Mouse (Mus musculus): ENCODE results near the gene Vegfd. TPM values are rescaled to one million over a fixed set of nuclear protein-coding genes. Genes with fewer than 3 reads are reported as not detected.

Gene Vegfd
- polyA plus RNA-seq, 1 experiment from 2014 or later, result 10.0 TPM

- Histone ChIP-seq H3K4me2 (ENCODE audit: low read depth, low read length) (no peak overlapping the region), H3K9me3 (ENCODE audit: control insufficient read depth, low read length) (no peaks in the 10 kb centered on the region), H3K9ac (ENCODE audit: low read depth, low read length) (no peak overlapping the region), H3K36me3 (ENCODE audit: control insufficient read depth, insufficient read depth, low read length) (no peaks in the 10 kb centered on the region), H3K4me3 (ENCODE audit: low read depth, low read length) (no peak overlapping the region), H3K27me3 (replicated peaks; ENCODE audit: control insufficient read depth, insufficient read depth, low read length) (peaks cover 14% of the 10 kb centered on the region; the same call in 1 of the 2 replicates), H3K4me1 (ENCODE audit: control insufficient read depth, insufficient read depth, low read length) (no peaks in the 10 kb centered on the region), H3K27ac (replicated peaks; ENCODE audit: low read depth, low read length) (no peak overlapping the region)
- WGBS, result 78% methylated on average over 3 of the region's 3 CpGs
- ATAC-seq (ENCODE audit: low read depth) (no peak), DNase-seq (ENCODE audit: low spot score) (no peak)
These were observed 67.5 kb downstream of the Vegfd start for GRCm38 (mm10) chrX:164440703-164441102.

- Histone ChIP-seq H3K4me2 (ENCODE audit: low read depth, low read length) (no peak overlapping the region), H3K9me3 (ENCODE audit: control insufficient read depth, low read length) (no peaks in the 10 kb centered on the region), H3K36me3 (ENCODE audit: control insufficient read depth, insufficient read depth, low read length) (no peaks in the 10 kb centered on the region), H3K4me3 (ENCODE audit: low read depth, low read length) (no peak overlapping the region), H3K4me1 (ENCODE audit: control insufficient read depth, insufficient read depth, low read length) (no peaks in the 10 kb centered on the region), H3K27ac (replicated peaks; ENCODE audit: low read depth, low read length) (no peak overlapping the region), H3K9ac (ENCODE audit: low read depth, low read length) (no peak overlapping the region), H3K27me3 (replicated peaks; ENCODE audit: control insufficient read depth, insufficient read depth, low read length) (peaks cover 14% of the 10 kb centered on the region; the same call in 1 of the 2 replicates)
- ATAC-seq (ENCODE audit: low read depth) (no peak), DNase-seq (ENCODE audit: low spot score) (no peak)
- whole genome bisulfite sequencing, result 84% methylated on average over 3 of the region's 3 CpGs
These were observed 68.1 kb downstream of the Vegfd start for GRCm38 (mm10) chrX:164441306-164441705.

- DNase-seq (ENCODE audit: low spot score) (no peak), ATAC-seq (ENCODE audit: low read depth) (no peak)
- WGBS, result 87% methylated on average over 12 of the region's 12 CpGs
- Histone ChIP-seq H3K9me3 (ENCODE audit: control insufficient read depth, low read length) (no peaks in the 10 kb centered on the region), H3K4me2 (ENCODE audit: low read depth, low read length) (no peak overlapping the region), H3K27ac (replicated peaks; ENCODE audit: low read depth, low read length) (no peak overlapping the region), H3K9ac (ENCODE audit: low read depth, low read length) (no peak overlapping the region), H3K36me3 (ENCODE audit: control insufficient read depth, insufficient read depth, low read length) (no peaks in the 10 kb centered on the region), H3K4me1 (ENCODE audit: control insufficient read depth, insufficient read depth, low read length) (no peaks in the 10 kb centered on the region), H3K27me3 (replicated peaks; ENCODE audit: control insufficient read depth, insufficient read depth, low read length) (peaks cover 11% of the 10 kb centered on the region; the same call in 1 of the 2 replicates), H3K4me3 (ENCODE audit: low read depth, low read length) (no peak overlapping the region)
These were observed 72.4 kb downstream of the Vegfd start for GRCm38 (mm10) chrX:164445601-164446000.

- no peaks in the 10 kb centered on the region for H3K9me3 ChIP-seq (ENCODE audit: control insufficient read depth, low read length)
- ATAC-seq (ENCODE audit: low read depth) (no peak), DNase-seq (ENCODE audit: low spot score) (no peak)
- H3K36me3 ChIP-seq (ENCODE audit: control insufficient read depth, insufficient read depth, low read length), result no peaks in the 10 kb centered on the region
- WGBS, result 73% methylated on average over 10 of the region's 10 CpGs
- H3K4me3 ChIP-seq (ENCODE audit: low read depth, low read length), result no peak overlapping the region
- H3K27ac ChIP-seq (replicated peaks; ENCODE audit: low read depth, low read length), result no peak overlapping the region
- H3K27me3 ChIP-seq (replicated peaks; ENCODE audit: control insufficient read depth, insufficient read depth, low read length), result peaks cover 11% of the 10 kb centered on the region; the same call in 1 of the 2 replicates
- H3K4me2 ChIP-seq (ENCODE audit: low read depth, low read length), result no peak overlapping the region
- H3K4me1 ChIP-seq (ENCODE audit: control insufficient read depth, insufficient read depth, low read length), result no peaks in the 10 kb centered on the region
- no peak overlapping the region for H3K9ac ChIP-seq (ENCODE audit: low read depth, low read length)
These were observed 73.0 kb downstream of the Vegfd start for GRCm38 (mm10) chrX:164446106-164446551.

GRCm38 (mm10) chrX:164446835-164447681 lies 73.9 kb downstream of the Vegfd start:
- no peak for ATAC-seq (ENCODE audit: low read depth)
- WGBS, result 84% methylated on average over 9 of the region's 9 CpGs
- DNase-seq (ENCODE audit: low spot score), result no peak

GRCm38 (mm10) chrX:164447682-164448071 lies 74.5 kb downstream of the Vegfd start:
- ATAC-seq (ENCODE audit: low read depth) (no peak), DNase-seq (ENCODE audit: low spot score) (no peak)
- Histone ChIP-seq H3K4me3 (ENCODE audit: low read depth, low read length) (no peak overlapping the region), H3K27ac (replicated peaks; ENCODE audit: low read depth, low read length) (no peak overlapping the region), H3K4me2 (ENCODE audit: low read depth, low read length) (no peak overlapping the region), H3K9me3 (ENCODE audit: control insufficient read depth, low read length) (no peaks in the 10 kb centered on the region), H3K27me3 (replicated peaks; ENCODE audit: control insufficient read depth, insufficient read depth, low read length) (0 out of 2 replicates have a peak, but pooled peaks cover 9% of the 10 kb centered on the region), H3K9ac (ENCODE audit: low read depth, low read length) (no peak overlapping the region), H3K36me3 (ENCODE audit: control insufficient read depth, insufficient read depth, low read length) (no peaks in the 10 kb centered on the region), H3K4me1 (ENCODE audit: control insufficient read depth, insufficient read depth, low read length) (no peaks in the 10 kb centered on the region)
- 88% methylated on average over 2 of the region's 2 CpGs for WGBS

More at GRCm38 (mm10) chrX:164446835-164447681, 73.9 kb downstream of the Vegfd start:
- 0 out of 2 replicates have a peak, but pooled peaks cover 9% of the 10 kb centered on the region for H3K27me3 ChIP-seq (replicated peaks; ENCODE audit: control insufficient read depth, insufficient read depth, low read length)
- no peak overlapping the region for H3K4me2 ChIP-seq (ENCODE audit: low read depth, low read length)
- H3K27ac ChIP-seq (replicated peaks; ENCODE audit: low read depth, low read length), result no peak overlapping the region
- no peak overlapping the region for H3K9ac ChIP-seq (ENCODE audit: low read depth, low read length)
- no peaks in the 10 kb centered on the region for H3K9me3 ChIP-seq (ENCODE audit: control insufficient read depth, low read length)
- H3K36me3 ChIP-seq (ENCODE audit: control insufficient read depth, insufficient read depth, low read length), result no peaks in the 10 kb centered on the region
- H3K4me3 ChIP-seq (ENCODE audit: low read depth, low read length), result no peak overlapping the region
- no peaks in the 10 kb centered on the region for H3K4me1 ChIP-seq (ENCODE audit: control insufficient read depth, insufficient read depth, low read length)

- H3K9ac ChIP-seq (ENCODE audit: low read depth, low read length), result no peak overlapping the region
- H3K27me3 ChIP-seq (replicated peaks; ENCODE audit: control insufficient read depth, insufficient read depth, low read length), result 0 out of 2 replicates have a peak, but pooled peaks cover 5% of the 10 kb centered on the region
- no peak overlapping the region for H3K27ac ChIP-seq (replicated peaks; ENCODE audit: low read depth, low read length)
- no peaks in the 10 kb centered on the region for H3K4me1 ChIP-seq (ENCODE audit: control insufficient read depth, insufficient read depth, low read length)
- H3K9me3 ChIP-seq (ENCODE audit: control insufficient read depth, low read length), result no peaks in the 10 kb centered on the region
- no peak overlapping the region for H3K4me3 ChIP-seq (ENCODE audit: low read depth, low read length)
- 37% methylated on average over 3 of the region's 3 CpGs for WGBS
- H3K4me2 ChIP-seq (ENCODE audit: low read depth, low read length), result no peak overlapping the region
- no peak for ATAC-seq (ENCODE audit: low read depth)
- no peaks in the 10 kb centered on the region for H3K36me3 ChIP-seq (ENCODE audit: control insufficient read depth, insufficient read depth, low read length)
- DNase-seq (ENCODE audit: low spot score), result peak; percentile 73
These were observed 76.0 kb downstream of the Vegfd start for GRCm38 (mm10) chrX:164449201-164449600.

Measured in embryonic facial prominence, embryonic 14.5 days (tissue).